Mouse (Mus musculus) hindbrain, embryonic 13.5 days (tissue): ENCODE results near the gene Tenm3. TPM values are rescaled to one million over a fixed set of nuclear protein-coding genes. Genes with fewer than 3 reads are reported as not detected.
A peak's percentile ranks its signal among the peaks of the same experiment; 100 is the strongest.

Experiments used
- ATAC-seq: fragments of 200-750 bp; cut with Nextera tagmentation; 2 replicates; pipeline ENCODE4 v1.8.0; 2017; ENCODE audit warnings: moderate TSS enrichment; ENCODE audit not compliant: low FRiP score
- H3K27ac ChIP-seq: fragments of 300-500 bp; sonication (generic); 2 replicates; pipeline ENCODE4 v1.5.1; 2015; ENCODE audit warnings: inconsistent platforms, mild to moderate bottlenecking, moderate library complexity
- H3K27me3 ChIP-seq: fragments of 300-500 bp; sonication (generic); 2 replicates; pipeline ENCODE4 v1.6.1; 2015; ENCODE audit warnings: mild to moderate bottlenecking, inconsistent platforms
- H3K36me3 ChIP-seq: fragments of 300-500 bp; sonication (generic); 2 replicates; pipeline ENCODE4 v1.6.1; 2015; ENCODE audit warnings: mild to moderate bottlenecking, inconsistent platforms
- H3K4me1 ChIP-seq: fragments of 300-500 bp; sonication (generic); replicated peaks from 2 replicates; pipeline ENCODE4 v1.6.1; 2015; ENCODE audit warnings: inconsistent platforms
- H3K4me2 ChIP-seq: fragments of 300-500 bp; sonication (generic); 2 replicates; pipeline ENCODE4 v1.6.1; 2015; ENCODE audit warnings: inconsistent platforms, mild to moderate bottlenecking, moderate library complexity
- H3K4me3 ChIP-seq: fragments of 300-500 bp; sonication (generic); 2 replicates; pipeline ENCODE4 v1.5.1; 2015; ENCODE audit warnings: mild to moderate bottlenecking, inconsistent platforms
- H3K9ac ChIP-seq: fragments of 300-500 bp; sonication (generic); 2 replicates; pipeline ENCODE4 v1.6.1; 2015; ENCODE audit warnings: mild to moderate bottlenecking, inconsistent platforms
- H3K9me3 ChIP-seq: fragments of 300-500 bp; sonication (generic); 2 replicates; pipeline ENCODE4 v1.6.1; 2016; ENCODE audit warnings: inconsistent platforms
- WGBS: fragments of 180-500 bp; shearing (Covaris S2); methylation state at CpG from one replicate; pipeline ENCODE4 v1.1.7; 2015; 5-methylcytosine and 5-hydroxymethylcytosine counted together
- polyA plus RNA-seq: library from polyadenylated mRNA; unstranded; fragments of >200 nt; fragmentation: Nextera tagmentation; extraction: Ambion mirVana; gene quantifications from 2 replicates; pipeline ENCODE4 v1.2.1, GENCODE M21; 2015

Gene Tenm3
- polyA plus RNA-seq, 1 experiment from 2014 or later, result 35.7 TPM

DNA sequence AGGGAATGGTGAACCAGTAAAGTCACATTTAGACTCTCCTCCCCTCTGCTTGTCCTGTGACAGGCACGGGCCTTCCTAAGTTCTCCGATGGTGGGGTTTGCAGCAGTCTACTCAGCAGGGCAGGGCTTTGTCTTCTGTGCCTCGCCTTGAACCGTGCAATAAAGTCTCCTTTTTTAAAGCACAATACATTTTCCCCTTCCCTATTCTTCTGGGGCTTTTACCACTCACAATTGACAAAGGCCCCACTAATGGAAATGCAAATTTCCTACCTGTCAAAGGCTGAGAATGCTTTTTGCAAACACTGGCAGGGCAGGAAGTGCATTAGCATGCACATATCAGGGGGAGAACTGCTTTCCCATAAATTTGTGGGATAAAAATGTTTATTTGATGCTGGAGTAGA lies 664.8 kb downstream of the Tenm3 start:
- ATAC-seq, result peak; percentile 65; the same call in 1 of the 2 replicates
- H3K4me2 ChIP-seq, result no peak overlapping the region
- H3K4me3 ChIP-seq, result no peak overlapping the region
- H3K27me3 ChIP-seq, result no peaks in the 10 kb centered on the region
- no peak overlapping the region for H3K9ac ChIP-seq
- peaks cover 9% of the 10 kb centered on the region; the same call in 1 of the 2 replicates for H3K9me3 ChIP-seq
- H3K27ac ChIP-seq, result peak overlapping the region; percentile 40; the same call in 1 of the 2 replicates
- 14% methylated on average over 4 of the region's 4 CpGs for WGBS
- no peaks in the 10 kb centered on the region for H3K36me3 ChIP-seq
- peaks cover 9% of the 10 kb centered on the region for H3K4me1 ChIP-seq

DNA sequence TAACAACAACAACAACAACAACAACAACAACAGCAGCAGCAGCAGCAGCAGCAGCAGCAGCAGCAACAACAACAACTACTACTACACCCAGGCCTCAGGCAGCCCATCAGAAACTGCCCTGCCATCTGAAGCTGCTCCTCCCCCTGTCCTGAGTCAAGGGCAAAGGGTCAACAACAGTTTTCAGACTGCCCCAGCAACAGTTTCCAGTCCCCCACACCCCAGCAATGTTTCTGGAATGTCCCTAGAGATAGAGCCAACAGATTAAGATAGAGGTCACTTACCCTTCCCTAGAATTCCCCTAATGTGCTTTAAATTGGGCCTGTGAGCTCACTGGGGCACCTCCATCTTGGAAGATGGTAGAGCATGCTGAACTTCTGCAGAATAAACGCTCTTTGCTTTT lies 665.9 kb downstream of the Tenm3 start:
- H3K27me3 ChIP-seq, result no peaks in the 10 kb centered on the region
- H3K4me2 ChIP-seq, result no peak overlapping the region
- H3K9ac ChIP-seq, result no peak overlapping the region
- H3K9me3 ChIP-seq, result peaks cover 9% of the 10 kb centered on the region; the same call in 1 of the 2 replicates
- H3K4me3 ChIP-seq, result no peak overlapping the region
- 90% methylated on average over 1 of the region's 1 CpGs for WGBS
- H3K27ac ChIP-seq, result no peak overlapping the region
- no peak for ATAC-seq
- H3K4me1 ChIP-seq, result peaks cover 9% of the 10 kb centered on the region
- H3K36me3 ChIP-seq, result no peaks in the 10 kb centered on the region
